Mouse (Mus musculus): ENCODE measurements at regions not wholly inside any gene's neighbourhood (a gene's known extent, or its start where the extent isn't known, plus 50 kb on each side); places are given as distances from the start of the nearest gene placed in this dataset.
"Not testable (repeated sequence)": the region's sequence is repeated elsewhere in the genome, so short reads cannot be mapped to it uniquely, and the experiment has no call there.

DNA sequence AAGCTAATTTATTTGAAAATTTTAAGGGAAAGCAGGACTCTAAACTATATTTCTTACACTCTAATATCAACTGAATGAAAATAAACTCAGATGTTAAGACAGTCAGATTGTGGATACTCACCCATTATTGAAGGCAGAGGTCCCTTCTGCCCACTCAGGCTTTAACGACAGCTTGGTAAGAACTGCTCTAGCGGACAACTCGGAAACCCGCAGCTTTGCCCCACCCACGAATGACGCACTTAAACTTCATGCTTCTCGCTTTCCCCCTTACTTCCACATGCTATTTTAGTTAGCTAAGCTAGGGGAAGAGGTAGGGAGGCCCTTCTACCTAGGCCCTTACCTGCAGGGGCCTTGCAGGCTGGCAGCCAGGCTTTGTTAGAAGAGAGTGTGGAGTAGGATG lies 50.8 kb upstream of the Elmo1 start:
- DNase-seq (ENCODE audit: low spot score in 2 of 2), result no peak

DNA sequence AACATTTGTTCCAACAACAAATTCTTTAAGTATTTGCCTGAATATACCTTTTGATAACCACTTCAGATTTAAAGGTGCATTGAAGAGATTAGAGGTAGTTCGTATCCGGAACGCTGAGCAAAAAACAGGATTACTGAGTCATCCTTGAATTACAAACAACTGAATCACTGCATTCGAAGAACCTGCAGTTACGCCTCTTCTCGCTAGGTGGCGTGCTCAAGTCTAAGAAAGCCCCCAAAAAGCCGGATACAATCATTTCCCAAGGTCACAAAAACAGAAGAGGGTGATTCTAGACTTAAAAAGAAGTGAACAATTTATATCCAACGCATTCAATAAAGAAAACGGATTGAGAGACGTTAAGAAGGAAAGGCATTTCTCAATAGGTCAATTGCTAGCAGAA lies 51.9 kb upstream of the Elmo1 start:
- DNase-seq (ENCODE audit: low spot score in 2 of 2), result peak; percentile 47 to 54

DNA sequence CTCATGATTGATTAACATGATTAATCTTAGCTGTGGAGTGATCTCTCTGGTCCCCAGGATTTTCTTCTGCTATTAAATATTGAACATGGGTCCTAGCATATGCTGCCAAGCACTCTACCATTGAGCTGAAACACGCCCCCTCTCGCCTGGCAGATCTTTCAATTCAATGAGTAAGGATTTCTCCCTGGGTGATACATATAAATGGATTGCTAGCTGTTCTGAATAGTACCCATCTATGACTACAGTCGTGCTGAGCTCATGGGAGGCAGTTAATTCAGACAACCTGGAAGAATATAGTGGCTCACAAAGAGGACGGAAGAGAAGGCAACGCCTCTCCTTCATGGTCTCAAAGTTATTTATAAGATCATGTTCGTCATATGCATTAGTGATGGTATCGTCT lies 53.0 kb upstream of the Elmo1 start:
- DNase-seq (ENCODE audit: low spot score in 2 of 2), result peak in 1 of 2 experiments; percentile 26

DNA sequence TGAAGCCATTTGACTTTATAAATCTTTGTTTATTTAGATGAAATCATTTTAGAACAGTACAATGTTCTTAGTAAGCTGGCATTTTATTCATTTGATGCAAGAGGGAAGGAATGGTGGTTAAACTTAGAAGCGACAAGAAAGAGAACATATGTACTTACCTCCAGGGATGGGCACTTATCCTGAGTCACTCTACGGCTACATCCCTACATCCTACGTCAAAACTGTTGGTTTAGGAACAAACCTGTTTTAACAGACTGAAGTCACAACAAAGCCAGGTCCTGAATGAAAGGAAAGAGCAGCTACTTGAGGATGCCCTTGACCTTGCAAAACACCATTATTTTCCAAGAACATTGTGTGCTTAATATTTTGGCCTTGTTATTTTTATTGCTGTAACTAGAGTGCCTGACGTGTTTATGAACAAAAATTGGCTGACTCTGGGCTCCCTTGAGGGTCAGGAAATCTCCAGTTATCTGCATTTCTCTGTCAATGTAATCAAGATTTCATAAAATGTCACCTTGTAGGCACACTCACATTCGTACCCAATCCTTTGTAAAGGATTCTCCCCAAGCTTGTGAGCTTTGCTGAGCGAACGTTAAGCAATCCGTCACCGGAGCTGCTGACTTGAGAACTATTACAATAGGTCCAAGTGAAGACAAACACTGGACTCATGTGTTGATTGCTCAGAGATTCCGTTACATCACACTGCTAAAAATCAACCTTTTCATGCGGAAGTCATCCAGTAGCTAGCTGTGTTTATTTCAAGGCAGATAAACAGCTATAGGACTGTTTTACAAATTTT lies 56.3 kb upstream of the Elmo1 start:
- DNase-seq (ENCODE audit: low spot score in 2 of 2), result no peak

DNA sequence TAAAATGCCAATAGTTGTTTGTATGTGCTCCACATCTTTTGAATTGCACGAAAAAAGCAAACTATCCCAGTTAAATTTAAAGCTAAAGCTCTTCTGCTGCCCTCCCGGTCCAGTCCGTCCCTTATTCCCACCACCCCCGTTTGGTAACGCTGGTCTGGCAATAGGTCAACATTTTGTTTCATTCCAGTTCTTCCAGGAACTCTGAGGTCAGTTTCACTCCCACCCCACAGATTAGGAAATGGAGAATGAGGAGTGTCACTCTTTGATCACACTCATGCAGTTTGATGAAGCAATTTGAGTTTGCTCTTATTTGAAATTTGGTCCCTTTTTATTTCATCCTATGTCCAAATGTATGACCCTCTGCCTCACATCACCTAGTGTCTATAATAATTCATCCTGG lies 58.7 kb upstream of the Elmo1 start:
- DNase-seq (ENCODE audit: low spot score in 2 of 2), result no peak

DNA sequence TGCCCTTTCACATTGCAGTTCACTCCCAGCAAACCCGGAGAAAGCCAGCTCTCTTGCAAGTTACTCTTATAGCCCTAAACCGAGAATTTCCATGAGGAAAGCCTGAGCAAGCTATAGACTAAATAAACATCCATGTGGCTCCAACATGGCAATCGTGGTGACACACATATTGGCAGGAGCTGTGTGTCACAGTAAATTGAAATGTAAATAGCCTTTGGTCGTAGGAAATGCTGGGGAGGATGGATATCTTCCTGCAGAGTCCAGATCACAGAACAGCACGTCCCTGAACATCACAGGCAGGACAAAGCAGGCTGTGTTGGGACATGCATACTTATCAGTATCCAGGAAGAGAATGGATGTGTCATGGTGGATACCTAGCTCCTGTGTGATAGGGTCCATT lies 59.3 kb upstream of the Elmo1 start:
- DNase-seq (ENCODE audit: low spot score in 2 of 2), result no peak

DNA sequence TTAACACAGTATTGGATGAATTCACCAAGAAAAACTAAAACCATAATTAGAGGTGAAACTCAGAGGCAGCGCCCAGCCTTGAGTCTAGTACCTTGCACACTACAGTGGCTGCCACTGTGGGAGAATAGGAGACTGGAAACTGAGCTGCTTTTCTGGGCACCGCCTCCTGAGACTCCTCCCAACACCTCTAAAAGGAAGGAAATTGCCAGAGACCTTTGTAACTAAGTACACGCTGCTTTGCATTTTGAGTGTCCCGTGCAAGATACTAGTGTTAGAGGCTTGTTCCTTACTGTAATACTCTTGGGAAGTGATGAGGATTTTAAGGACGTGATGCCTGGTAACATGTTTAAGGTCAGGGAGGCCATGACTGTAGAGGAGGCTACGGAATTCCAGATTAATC lies 63.8 kb upstream of the Elmo1 start:
- no peak for DNase-seq (ENCODE audit: low spot score in 2 of 2)

DNA sequence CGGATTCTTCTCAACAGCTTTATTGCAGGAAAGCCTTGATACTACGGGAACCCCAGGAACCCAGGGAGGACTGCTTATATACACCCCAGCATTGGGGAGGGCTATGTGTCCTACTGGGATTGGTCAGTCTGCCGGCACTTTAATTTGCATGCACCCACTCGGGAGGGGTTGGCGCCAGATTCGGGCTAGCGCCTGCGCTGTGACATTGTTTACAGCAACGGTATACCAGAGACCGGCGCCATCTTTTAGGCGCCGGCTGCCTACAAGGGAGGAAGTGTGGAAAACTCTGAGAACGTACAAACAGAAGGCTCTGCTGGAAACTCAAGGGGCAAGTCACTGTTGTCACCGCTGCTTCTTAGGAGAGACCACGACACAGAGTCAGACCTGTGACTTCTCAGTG lies 73.9 kb upstream of the Elmo1 start:
- DNase-seq (ENCODE audit: low spot score in 2 of 2), result not testable (repeated sequence)

DNA sequence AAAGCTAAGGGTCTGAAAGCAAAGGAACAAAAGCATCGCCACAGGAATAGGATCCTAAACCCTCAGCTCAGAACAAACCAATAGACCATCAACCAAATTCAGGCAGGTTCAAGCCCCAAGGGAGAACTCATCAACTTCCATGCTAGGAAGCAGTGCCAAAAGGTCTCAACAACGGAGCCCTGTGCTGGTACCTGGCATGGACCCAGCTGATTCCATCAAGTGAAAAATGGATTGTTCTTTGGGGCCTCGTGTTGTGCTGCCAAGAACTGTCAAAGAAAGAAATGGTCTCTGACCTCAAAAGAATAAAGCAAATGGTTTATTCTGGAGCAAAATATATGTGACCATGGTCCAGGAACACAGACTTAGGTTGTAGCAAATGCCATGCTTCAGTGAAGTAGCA lies 77.8 kb upstream of the Elmo1 start:
- DNase-seq (ENCODE audit: low spot score in 2 of 2), result peak in 1 of 2 experiments; percentile 22

DNA sequence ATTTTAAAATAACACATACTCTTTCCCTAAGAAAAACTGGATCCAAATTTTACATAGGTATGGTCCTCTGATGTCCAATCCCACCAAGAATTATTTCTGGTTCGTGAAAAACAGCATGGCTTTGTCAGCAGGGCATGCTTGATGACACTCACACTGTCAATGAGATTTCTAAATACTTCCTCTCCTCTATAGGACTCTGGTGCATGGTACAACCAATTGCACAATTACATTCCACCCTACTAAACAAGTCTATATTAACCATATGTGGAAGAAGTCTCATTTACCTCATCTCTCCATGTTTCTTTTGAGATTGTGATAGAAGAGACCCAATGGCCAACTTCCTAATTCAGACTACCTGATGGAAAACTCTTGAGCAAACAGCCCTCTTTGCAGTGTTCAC lies 81.2 kb upstream of the Elmo1 start:
- DNase-seq (ENCODE audit: low spot score in 2 of 2), result no peak

DNA sequence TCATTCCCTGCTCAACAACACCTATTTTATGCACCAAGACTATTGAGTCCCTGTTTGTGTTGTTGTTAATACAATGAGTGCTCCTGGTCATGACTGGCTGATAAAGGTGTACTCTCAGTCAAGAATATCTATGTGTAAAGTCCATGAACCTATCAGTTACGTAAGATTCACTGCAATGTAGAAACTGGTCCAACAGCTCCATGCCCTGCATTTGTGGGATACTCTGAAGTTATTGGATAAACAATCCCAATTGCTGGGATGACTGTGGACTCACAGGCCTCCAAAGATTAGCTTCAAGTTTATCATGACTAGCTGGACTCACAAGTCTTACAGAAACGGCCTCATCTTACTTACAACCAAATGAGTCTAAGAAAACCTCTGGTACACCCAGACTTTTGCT lies 82.8 kb upstream of the Elmo1 start:
- no peak for DNase-seq (ENCODE audit: low spot score in 2 of 2)

DNA sequence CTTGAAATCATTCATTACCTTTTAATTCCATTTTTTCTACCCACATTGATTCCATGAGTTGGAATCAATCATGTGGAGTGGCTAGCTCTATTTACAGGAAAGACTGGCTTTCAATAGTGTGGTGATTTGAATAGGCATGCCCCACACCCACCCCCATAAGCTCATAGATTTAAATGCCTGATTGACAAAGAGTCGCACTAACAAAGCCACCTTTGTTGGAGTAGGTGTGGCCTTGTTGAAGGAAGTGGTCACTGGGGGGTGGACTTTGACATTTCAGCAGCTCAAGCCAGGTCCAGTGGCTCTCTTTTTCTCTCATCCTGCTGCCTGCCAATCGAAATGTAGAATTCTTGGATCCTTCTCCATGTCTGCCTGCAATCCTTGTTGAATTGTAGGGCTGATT lies 92.8 kb upstream of the Elmo1 start:
- DNase-seq (ENCODE audit: low spot score in 2 of 2), result no peak

DNA sequence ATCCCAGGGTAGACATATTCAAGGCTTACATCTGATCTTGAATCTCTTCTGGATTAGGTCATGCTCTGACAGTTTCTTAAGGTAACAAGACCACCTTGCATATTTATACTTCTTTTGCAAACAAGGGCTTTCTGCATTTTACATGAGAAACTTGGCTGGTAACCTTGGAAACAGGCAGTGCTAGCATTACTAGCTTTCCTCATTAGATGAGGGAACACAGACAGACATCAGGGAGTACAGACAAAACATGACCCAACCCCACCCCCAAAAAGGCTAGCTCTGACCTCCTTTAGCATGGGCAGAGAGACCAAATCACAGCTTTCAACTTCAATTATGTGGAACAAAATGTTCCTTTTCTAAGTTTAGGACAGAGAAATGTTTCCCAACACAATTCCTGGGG lies 114.8 kb upstream of the Elmo1 start:
- peak in 1 of 2 experiments; percentile 23 for DNase-seq (ENCODE audit: low spot score in 2 of 2)

DNA sequence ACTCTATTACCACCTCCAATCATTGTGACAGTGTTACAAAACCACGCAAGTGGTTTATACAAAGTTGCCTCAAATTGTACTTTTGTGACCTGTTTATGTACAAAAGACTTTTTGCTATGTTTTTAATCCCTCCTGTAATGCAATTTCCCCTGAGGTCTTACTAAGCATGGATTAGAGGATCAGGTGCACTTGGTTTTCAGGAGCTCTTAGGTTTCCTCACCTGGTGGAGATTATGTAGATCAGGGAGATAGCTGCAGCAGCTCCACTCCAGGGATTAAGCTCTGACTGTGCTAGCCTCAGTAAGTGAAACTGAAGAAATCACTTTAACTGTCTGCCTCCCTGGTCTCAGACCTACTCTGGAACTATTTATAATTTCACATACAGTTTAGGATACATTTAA lies 123.8 kb upstream of the Elmo1 start:
- DNase-seq (ENCODE audit: low spot score in 2 of 2), result no peak

DNA sequence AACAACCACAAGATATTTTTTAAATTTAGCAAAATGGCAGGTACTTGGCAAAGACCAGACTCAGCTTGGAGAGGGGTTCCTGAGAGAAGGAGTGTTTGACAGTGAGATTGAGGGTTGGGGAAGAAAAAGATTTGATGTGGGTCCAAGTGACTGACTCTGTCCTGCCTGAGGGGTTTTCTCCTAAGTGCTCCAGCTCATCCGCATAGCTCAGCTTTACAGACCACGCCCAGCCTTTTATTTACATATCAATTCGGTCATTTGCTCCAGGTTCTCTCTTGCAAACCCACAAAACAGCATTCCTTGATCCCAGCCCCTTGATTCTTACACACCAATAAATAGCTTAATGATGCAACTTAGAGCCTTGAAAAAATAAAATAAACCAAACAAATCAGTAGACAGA lies 127.4 kb upstream of the Elmo1 start:
- no peak for DNase-seq (ENCODE audit: low spot score in 2 of 2)

DNA sequence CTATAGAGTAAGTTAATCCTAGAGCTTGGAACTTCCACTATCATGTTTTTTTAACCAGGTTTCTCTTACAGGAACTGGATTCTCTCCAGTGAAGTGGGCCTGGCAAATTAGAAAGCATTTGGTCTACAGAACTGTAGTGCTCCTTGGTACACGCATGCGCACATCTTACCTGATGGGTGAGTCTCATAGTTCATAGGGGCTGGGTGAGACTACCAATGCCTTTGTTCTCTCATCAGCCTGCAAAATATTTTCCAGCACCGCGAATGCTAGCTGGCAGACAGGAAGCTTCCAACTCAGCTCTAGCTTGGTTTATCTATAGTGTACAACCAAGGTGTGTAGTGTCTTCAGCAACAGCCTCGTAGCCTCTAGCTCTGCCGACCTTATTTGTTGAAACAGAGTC lies 104.7 kb upstream of the Gpr141 start:
- no peak for DNase-seq (ENCODE audit: low spot score in 2 of 2)

DNA sequence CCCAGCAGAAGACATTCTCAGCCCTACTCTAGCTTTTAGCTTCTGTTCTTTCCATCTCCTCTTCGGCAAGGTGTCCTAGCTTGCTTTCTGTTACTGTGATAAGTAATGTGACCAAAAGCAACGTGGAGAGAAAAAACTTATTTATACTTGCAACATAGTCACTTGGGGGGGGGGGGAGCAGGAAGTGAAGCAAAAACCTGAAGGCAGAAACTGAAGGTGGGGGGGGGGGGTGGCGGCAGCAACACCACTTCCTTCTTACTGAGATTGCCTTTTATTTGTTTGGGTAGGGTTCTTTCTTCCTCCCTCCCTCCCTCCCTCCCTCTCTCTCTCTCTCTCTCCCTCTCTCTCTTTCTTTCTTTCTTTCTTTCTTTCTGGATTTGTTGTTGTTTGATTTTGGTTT lies 103.8 kb upstream of the Gpr141 start:
- DNase-seq (ENCODE audit: low spot score in 2 of 2), result no peak

DNA sequence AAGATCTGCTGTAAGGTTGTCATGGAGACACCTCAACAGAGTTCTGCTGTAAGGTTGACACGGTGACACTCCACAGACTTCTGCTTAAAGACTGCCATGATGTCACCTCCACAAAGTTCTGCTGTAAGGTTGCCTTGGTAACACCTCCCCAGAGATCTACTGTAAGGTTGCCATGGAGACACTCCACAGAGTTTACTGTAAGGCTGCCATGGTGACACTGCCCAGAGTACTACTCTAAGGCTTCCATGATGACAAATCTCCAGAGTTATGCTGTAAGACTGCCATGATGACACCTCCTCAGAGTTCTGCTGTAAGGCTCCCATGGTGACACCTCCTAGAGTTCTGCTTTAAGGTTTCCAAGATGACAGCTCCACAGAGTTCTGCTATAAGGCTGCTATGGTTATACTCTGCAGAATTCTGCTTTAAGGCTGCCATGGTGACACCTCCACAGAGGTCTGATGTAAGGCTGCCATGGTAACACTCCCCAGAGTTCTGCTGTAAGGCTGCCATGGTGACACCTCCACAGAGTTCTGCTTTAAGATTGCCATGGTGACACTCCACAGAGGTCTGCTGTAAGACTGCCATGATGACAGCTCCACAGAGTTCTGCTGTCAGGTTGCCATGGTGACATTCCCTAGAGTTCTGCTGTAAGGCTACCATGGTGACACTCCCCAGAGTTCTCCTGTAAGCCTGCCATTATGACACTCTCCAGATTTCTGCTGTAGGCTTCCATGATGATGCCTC lies 97.2 kb upstream of the Gpr141 start:
- DNase-seq (ENCODE audit: low spot score in 2 of 2), result peak; percentile 39 to 68

DNA sequence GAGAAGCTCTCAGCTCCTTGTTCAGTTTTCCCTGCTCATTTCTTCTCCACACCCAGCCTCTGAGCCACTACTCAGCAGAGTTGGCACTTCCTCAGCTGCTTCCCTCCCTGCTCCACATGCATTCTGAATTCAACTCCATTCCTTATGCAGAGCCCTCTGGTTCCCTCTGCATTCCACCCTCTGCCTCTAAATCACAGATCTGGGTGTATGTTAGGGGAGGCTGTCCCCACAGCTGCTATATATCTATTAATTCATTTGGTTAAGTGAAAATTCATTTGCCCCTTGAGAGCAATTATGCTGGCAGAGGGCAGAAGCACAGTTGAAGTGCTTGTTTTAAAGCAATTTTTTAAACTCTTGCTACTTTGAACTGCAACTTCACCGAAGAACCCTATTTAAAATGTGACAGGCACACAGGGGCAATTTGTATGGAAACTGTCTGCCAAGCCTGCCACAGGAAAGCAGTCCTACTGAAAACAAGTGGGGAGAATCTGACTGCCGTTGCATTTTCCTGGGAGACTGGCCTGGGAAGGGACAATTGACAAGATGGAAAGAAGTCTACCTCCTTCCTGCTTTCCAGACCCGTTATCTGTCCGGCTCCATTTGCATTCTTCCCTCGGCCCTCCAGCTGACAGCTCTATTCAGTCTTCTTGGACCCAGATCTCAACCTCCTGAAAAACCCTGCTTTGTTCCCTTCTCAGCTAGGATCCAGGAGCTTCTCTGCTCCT lies 88.0 kb upstream of the Gpr141 start:
- DNase-seq (ENCODE audit: low spot score in 2 of 2), result peak in 1 of 2 experiments; percentile 49

DNA sequence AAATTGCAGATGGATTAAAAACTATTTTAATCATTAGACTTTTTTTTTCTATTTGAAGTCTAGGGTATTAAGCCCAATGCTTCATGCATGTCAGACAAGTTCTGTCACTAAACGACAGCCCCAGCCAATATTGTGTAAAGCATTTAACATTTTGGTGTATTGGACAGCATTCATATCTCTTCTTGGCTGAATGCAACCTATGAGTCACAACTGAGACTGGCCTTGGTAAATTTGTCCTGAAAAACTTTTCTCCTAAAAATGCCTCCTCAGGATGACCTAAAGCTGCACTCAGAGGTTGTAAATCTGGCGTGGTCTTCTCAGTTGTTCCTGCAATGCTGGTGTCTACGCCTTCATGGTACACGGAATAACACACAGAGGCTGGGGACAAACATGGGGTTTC lies 78.7 kb upstream of the Gpr141 start:
- DNase-seq (ENCODE audit: low spot score in 2 of 2), result no peak

DNA sequence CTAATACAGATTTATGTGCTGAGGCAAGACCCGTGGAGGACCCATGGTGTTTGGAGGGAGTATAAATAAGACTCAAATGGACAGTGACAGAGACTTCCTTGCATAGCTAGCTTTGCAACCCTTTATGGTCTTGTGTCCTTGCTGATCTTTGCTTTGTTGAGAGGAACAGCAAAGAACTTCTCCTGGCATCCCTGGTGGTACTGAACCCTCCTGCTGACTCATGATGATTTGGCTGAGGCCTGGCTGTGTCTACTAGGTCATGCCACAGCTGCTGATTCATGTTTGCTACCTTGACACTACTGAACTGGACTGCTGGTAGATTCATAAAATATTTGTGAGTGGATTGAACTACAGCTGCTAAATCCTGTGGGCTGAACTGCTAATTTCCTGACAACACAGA lies 73.1 kb upstream of the Gpr141 start:
- DNase-seq (ENCODE audit: low spot score in 2 of 2), result no peak

DNA sequence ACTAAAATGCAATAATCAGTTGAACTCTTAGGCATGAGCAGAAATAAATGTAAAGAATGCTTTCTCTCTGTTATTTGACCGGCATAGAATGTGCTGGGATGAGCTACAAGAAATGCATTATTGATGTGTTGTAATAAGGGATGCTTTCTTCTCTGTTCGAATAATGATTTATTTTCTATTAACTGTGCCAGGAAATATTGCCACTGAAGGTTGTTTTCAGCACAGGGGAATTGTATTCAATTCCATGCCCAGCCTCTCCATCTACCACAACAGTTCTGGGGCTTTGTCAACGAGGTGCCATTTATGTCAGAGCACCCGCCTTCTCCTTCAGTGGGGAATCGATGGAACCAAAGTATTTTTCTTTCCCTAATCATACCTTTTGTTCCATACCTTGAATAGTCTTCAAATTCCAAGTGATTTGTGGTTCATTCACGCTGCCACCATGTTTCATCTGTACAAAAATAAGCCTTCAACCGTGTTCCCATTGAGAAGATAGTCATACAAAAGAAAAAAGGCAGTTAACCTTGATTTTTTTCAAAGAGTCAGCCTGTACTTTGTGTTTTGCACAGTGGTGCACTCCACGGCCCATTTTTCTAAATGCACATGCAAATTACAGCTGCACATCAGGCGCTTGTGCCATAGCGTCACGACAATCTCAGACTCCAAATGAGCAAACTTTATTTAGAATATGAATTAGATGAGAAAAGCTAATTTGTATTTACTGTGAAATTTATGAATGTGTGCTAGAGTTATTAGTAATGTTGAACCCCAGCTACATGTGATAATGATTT lies 65.1 kb upstream of the Gpr141 start:
- DNase-seq (ENCODE audit: low spot score in 2 of 2), result no peak

Measured in right cerebral cortex, postnatal 10 days (tissue).